Mouse (Mus musculus) limb, embryonic 11.5 days (tissue): ENCODE measurements around the gene Otud1. TPM values are rescaled to one million over a fixed set of nuclear protein-coding genes. Genes with fewer than 3 reads are reported as not detected.

ENCODE experiments used
- ATAC-seq: fragments of 200-750 bp; cut with Nextera tagmentation; 2 replicates; pipeline ENCODE4 v1.8.0; 2017; ENCODE audit warnings: low read depth; ENCODE audit not compliant: insufficient number of reproducible peaks, low FRiP score, low TSS enrichment
- DNase-seq: peaks from one replicate; pipeline ENCODE4 v3.0.0-alpha.2; 2015; ENCODE audit warnings: low spot score
- H3K27ac ChIP-seq: fragments of 300-500 bp; sonication (generic); replicated peaks from 2 replicates; pipeline ENCODE4 v1.5.1; 2014; ENCODE audit warnings: low read depth, mild to moderate bottlenecking, low read length
- H3K27me3 ChIP-seq: fragments of 300-500 bp; sonication (generic); 2 replicates; pipeline ENCODE4 v1.6.1; 2014; ENCODE audit warnings: mild to moderate bottlenecking, low read length, mixed read lengths; ENCODE audit not compliant: control insufficient read depth, insufficient read depth
- H3K36me3 ChIP-seq: fragments of 300-500 bp; sonication (generic); 2 replicates; pipeline ENCODE4 v1.6.1; 2014; ENCODE audit warnings: mild to moderate bottlenecking, low read length, moderate library complexity, mixed read lengths; ENCODE audit not compliant: control insufficient read depth, insufficient read depth
- H3K4me1 ChIP-seq: fragments of 300-500 bp; sonication (generic); 2 replicates; pipeline ENCODE4 v1.6.1; 2014; ENCODE audit warnings: low read length, mixed read lengths; ENCODE audit not compliant: control insufficient read depth, insufficient read depth
- H3K4me2 ChIP-seq: fragments of 300-500 bp; sonication (generic); 2 replicates; pipeline ENCODE4 v1.6.1; 2014; ENCODE audit warnings: low read depth, mild to moderate bottlenecking, moderate library complexity; ENCODE audit not compliant: severe bottlenecking
- H3K4me3 ChIP-seq: fragments of 300-500 bp; sonication (generic); 2 replicates; pipeline ENCODE4 v1.5.1; 2014; ENCODE audit warnings: low read depth, low read length
- H3K9ac ChIP-seq: fragments of 300-500 bp; sonication (generic); 2 replicates; pipeline ENCODE4 v1.6.1; 2014; ENCODE audit warnings: mild to moderate bottlenecking, low read length
- H3K9me3 ChIP-seq: fragments of 300-500 bp; sonication (generic); 2 replicates; pipeline ENCODE4 v1.6.1; 2016; ENCODE audit warnings: low read length; ENCODE audit not compliant: control insufficient read depth
- WGBS: fragments of 180-500 bp; shearing (Covaris S2); extraction: QIAGEN DNeasy Blood & Tissue Kit; methylation state at CpG from one replicate; pipeline ENCODE4 v1.1.7; 2014; 5-methylcytosine and 5-hydroxymethylcytosine counted together
- polyA plus RNA-seq: library from polyadenylated mRNA; unstranded; fragments of >200 nt; fragmentation: Nextera tagmentation; extraction: Ambion mirVana; gene quantifications from 2 replicates; pipeline ENCODE4 v1.2.1, GENCODE M21; 2014

Gene Otud1
- polyA plus RNA-seq, 1 experiment from 2014 or later = 0.56 TPM

- Histone ChIP-seq H3K9ac (no peak overlapping the region), H3K27me3 (no peaks in the 10 kb centered on the region), H3K27ac (no peak overlapping the region), H3K4me2 (no peak overlapping the region), H3K4me3 (no peak overlapping the region), H3K4me1 (no peaks in the 10 kb centered on the region), H3K9me3 (no peaks in the 10 kb centered on the region), H3K36me3 (no peaks in the 10 kb centered on the region)
- WGBS = 89% methylated on average over 4 of the region's 4 CpGs
- ATAC-seq = no peak
- no peak for DNase-seq
These were observed 42.2 kb downstream of the Otud1 start for GRCm38 (mm10) chr2:19699573-19700295.

GRCm38 (mm10) chr2:19701386-19701785, 43.8 kb downstream of the Otud1 start:
- no peak overlapping the region for H3K4me3 ChIP-seq
- no peaks in the 10 kb centered on the region for H3K36me3 ChIP-seq
- 91% methylated on average over 3 of the region's 3 CpGs for WGBS
- DNase-seq (no peak), ATAC-seq (no peak)
- no peaks in the 10 kb centered on the region for H3K4me1 ChIP-seq
- H3K4me2 ChIP-seq = no peak overlapping the region
- H3K27ac ChIP-seq = no peak overlapping the region
- H3K9me3 ChIP-seq = no peaks in the 10 kb centered on the region
- H3K27me3 ChIP-seq = no peaks in the 10 kb centered on the region
- H3K9ac ChIP-seq = no peak overlapping the region

GRCm38 (mm10) chr2:19703020-19703613, 45.6 kb downstream of the Otud1 start:
- ATAC-seq = no peak
- Histone ChIP-seq H3K27me3 (no peaks in the 10 kb centered on the region), H3K9me3 (no peaks in the 10 kb centered on the region), H3K9ac (no peak overlapping the region), H3K4me1 (no peaks in the 10 kb centered on the region), H3K4me3 (no peak overlapping the region), H3K36me3 (no peaks in the 10 kb centered on the region), H3K4me2 (no peak overlapping the region), H3K27ac (no peak overlapping the region)
- DNase-seq = no peak

- H3K9me3 ChIP-seq = no peaks in the 10 kb centered on the region
- no peak for DNase-seq
- H3K9ac ChIP-seq = no peak overlapping the region
- no peaks in the 10 kb centered on the region for H3K36me3 ChIP-seq
- no peaks in the 10 kb centered on the region for H3K27me3 ChIP-seq
- H3K27ac ChIP-seq = no peak overlapping the region
- H3K4me3 ChIP-seq = no peak overlapping the region
- no peak for ATAC-seq
- H3K4me1 ChIP-seq = no peaks in the 10 kb centered on the region
- 72% methylated on average over 4 of the region's 4 CpGs for WGBS
- H3K4me2 ChIP-seq = no peak overlapping the region
These were observed 46.1 kb downstream of the Otud1 start for GRCm38 (mm10) chr2:19703670-19704069.

GRCm38 (mm10) chr2:19704272-19704671, 46.7 kb downstream of the Otud1 start:
- no peak overlapping the region for H3K27ac ChIP-seq
- no peaks in the 10 kb centered on the region for H3K36me3 ChIP-seq
- H3K4me1 ChIP-seq = no peaks in the 10 kb centered on the region
- no peak overlapping the region for H3K4me2 ChIP-seq
- H3K9me3 ChIP-seq = no peaks in the 10 kb centered on the region
- H3K4me3 ChIP-seq = no peak overlapping the region
- no peak for DNase-seq
- H3K9ac ChIP-seq = no peak overlapping the region
- no peaks in the 10 kb centered on the region for H3K27me3 ChIP-seq
- ATAC-seq = no peak

- ATAC-seq (no peak), DNase-seq (no peak)
- Histone ChIP-seq H3K4me1 (no peaks in the 10 kb centered on the region), H3K27me3 (no peaks in the 10 kb centered on the region), H3K36me3 (no peaks in the 10 kb centered on the region), H3K4me2 (no peak overlapping the region), H3K4me3 (no peak overlapping the region), H3K9me3 (no peaks in the 10 kb centered on the region), H3K27ac (no peak overlapping the region), H3K9ac (no peak overlapping the region)
- WGBS = 88% methylated on average over 4 of the region's 4 CpGs
These were observed 49.3 kb downstream of the Otud1 start for GRCm38 (mm10) chr2:19706886-19707285.

Other genes with a start within 250 kb of the Otud1 start
- gene Ptf1a, start 212.1 kb upstream of the Otud1 start, polyA plus RNA-seq = not detected in 2 replicates
- gene 4921504E06Rik, start 103.8 kb upstream of the Otud1 start, polyA plus RNA-seq = not detected in 2 replicates